Mouse (Mus musculus): ENCODE data around the gene Hyls1.

DNA sequence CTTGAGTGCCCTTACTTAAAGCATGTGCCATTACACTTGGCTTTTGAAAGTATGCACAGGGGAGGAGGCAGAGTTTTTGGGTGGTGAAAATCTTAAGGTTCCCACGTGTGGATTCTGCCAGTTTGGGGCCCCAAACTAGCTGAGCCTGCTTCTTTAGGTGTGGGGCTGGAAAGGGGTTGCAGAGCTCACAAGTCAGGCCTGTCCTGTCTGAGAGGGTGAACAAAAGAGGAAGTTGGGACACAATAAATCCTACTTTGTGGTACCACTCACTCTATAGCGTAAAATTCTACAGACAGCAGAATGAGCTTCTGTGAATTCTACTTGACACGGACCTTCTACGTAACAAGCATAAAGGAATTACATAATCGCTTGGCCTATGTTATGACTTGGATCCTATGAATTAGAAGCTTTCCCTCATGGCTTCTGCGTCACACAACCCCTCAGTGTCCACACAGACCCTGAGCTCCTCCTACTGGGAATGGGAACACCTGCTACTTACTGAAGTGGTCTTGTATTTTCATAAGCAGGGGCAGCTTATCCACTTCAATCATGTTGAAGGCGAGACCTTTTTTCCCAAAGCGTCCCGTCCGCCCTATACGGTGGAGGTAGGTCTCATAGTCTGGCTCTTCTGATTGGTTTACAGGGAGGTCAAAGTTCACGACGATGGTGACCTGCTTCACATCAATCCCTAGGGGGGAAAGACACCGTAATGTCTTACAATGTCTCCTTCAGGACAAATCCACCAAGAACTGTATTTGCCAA is 26.9 kb downstream of the Hyls1 start:
- no peak for TF ChIP-seq CTCF (IDR thresholded peaks at IDR 0.05; ENCODE audit: extremely low read depth, insufficient read length, insufficient replicate concordance, low read depth, low read length)
- no peak for TF ChIP-seq POLR2A (IDR thresholded peaks at IDR 0.05; ENCODE audit: low read depth, low read length)

All from small intestine, adult 2 months (tissue).